Mouse (Mus musculus) hindbrain, embryonic 15.5 days (tissue): ENCODE results near the gene Pcca. TPM values are rescaled to one million over a fixed set of nuclear protein-coding genes. Genes with fewer than 3 reads are reported as not detected.

Experiments
- ATAC-seq: fragments of 200-750 bp; cut with Nextera tagmentation; 2 replicates; pipeline ENCODE4 v1.8.0; 2017; ENCODE audit warnings: low read depth, moderate number of reproducible peaks, moderate TSS enrichment; ENCODE audit not compliant: low FRiP score
- H3K27ac ChIP-seq: fragments of 300-500 bp; sonication (generic); replicated peaks from 2 replicates; pipeline ENCODE4 v1.5.1; 2015; ENCODE audit warnings: mild to moderate bottlenecking, inconsistent platforms
- H3K27me3 ChIP-seq: fragments of 300-500 bp; sonication (generic); 2 replicates; pipeline ENCODE4 v1.6.1; 2015; ENCODE audit warnings: control low read depth, inconsistent platforms
- H3K36me3 ChIP-seq: fragments of 300-500 bp; sonication (generic); 2 replicates; pipeline ENCODE4 v1.6.1; 2015; ENCODE audit warnings: control low read depth, inconsistent platforms
- H3K4me1 ChIP-seq: fragments of 300-500 bp; sonication (generic); replicated peaks from 2 replicates; pipeline ENCODE4 v1.6.1; 2015; ENCODE audit warnings: control low read depth, inconsistent platforms
- H3K4me2 ChIP-seq: fragments of 300-500 bp; sonication (generic); 2 replicates; pipeline ENCODE4 v1.6.1; 2015; ENCODE audit warnings: moderate library complexity, mild to moderate bottlenecking, inconsistent platforms
- H3K4me3 ChIP-seq: fragments of 300-500 bp; sonication (generic); 2 replicates; pipeline ENCODE4 v1.5.1; 2015; ENCODE audit warnings: mild to moderate bottlenecking, inconsistent platforms
- H3K9ac ChIP-seq: fragments of 300-500 bp; sonication (generic); 2 replicates; pipeline ENCODE4 v1.6.1; 2015; ENCODE audit warnings: inconsistent platforms
- H3K9me3 ChIP-seq: fragments of 300-500 bp; sonication (generic); 2 replicates; pipeline ENCODE4 v1.6.1; 2016; ENCODE audit warnings: control low read depth, inconsistent platforms
- WGBS: fragments of 180-500 bp; shearing (Covaris S2); methylation state at CpG from one replicate; pipeline ENCODE4 v1.1.7; 2015; 5-methylcytosine and 5-hydroxymethylcytosine counted together
- polyA plus RNA-seq: library from polyadenylated mRNA; unstranded; fragments of >200 nt; fragmentation: Nextera tagmentation; extraction: Ambion mirVana; gene quantifications from 2 replicates; pipeline ENCODE4 v1.2.1, GENCODE M21; 2015

Gene Pcca
- polyA plus RNA-seq, 1 experiment from 2014 or later: 29.0 TPM

DNA sequence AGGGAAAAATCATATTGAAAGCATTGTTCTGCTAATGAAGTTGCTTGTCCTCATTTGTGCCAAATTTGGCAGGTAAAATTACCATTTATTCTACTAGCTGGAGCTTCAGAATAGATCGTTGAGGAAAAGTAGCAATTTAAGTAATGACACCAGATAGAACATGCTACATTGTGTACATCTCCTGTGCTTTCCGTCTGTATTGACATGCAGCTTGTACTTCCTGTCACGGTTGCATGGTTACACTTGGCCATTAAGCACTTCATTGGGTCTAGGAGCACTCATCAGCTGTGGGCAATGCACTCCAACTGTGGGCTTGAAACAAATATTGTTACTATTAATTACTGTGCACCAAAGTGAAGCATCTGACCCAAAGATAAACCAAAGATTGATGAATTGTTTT lies 225.8 kb downstream of the Pcca start:
- Histone ChIP-seq H3K36me3 (no peaks in the 10 kb centered on the region), H3K4me1 (no peaks in the 10 kb centered on the region; the same call in 1 of the 2 replicates), H3K27me3 (no peaks in the 10 kb centered on the region), H3K4me3 (no peak overlapping the region), H3K4me2 (no peak overlapping the region), H3K9ac (no peak overlapping the region), H3K9me3 (no peaks in the 10 kb centered on the region), H3K27ac (no peak overlapping the region)
- no peak for ATAC-seq
- WGBS: 51% methylated on average over 3 of the region's 3 CpGs

DNA sequence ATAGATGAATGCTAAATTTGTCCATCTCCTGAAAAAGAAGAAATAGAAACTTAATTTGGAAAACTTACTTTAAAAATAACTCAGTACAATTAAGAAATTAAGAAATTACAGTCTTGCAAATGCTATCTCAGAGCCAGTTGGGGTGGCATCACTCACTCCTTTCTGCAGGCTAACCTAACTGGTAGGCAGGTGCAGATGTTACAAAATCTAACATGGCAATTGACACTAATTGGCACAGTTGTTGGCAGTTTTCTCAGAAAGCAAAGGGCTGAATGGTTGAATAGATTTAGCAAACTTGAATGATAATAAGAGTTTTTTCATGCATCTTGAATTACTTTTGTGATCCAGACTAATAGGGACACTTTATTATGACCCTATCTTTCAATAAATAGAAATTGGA lies 226.7 kb downstream of the Pcca start:
- no peaks in the 10 kb centered on the region; the same call in 1 of the 2 replicates for H3K4me1 ChIP-seq
- no peak overlapping the region for H3K4me3 ChIP-seq
- no peak overlapping the region for H3K9ac ChIP-seq
- no peaks in the 10 kb centered on the region for H3K36me3 ChIP-seq
- no peak overlapping the region for H3K27ac ChIP-seq
- H3K9me3 ChIP-seq: no peaks in the 10 kb centered on the region
- no peaks in the 10 kb centered on the region for H3K27me3 ChIP-seq
- H3K4me2 ChIP-seq: no peak overlapping the region
- no peak for ATAC-seq

DNA sequence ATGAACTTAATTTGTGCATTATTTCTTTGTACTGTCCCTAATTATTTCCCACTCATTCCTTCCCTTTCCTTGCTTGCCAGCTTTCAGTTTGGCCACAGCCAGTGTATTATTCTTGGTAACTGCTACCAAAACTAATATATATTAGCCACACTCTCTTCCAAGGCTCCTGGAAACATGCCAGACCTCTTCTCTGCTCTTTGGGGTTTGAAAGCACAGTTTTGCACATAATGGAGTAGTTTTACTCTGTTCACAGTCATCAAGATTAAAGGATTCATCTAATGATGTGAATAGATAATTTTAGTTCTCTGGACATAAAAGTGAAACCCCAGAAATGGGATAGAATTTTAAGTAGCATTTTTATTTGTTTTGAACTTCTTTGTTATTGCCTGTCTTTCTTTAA lies 228.5 kb downstream of the Pcca start:
- no peak overlapping the region for H3K4me2 ChIP-seq
- no peak overlapping the region for H3K27ac ChIP-seq
- no peaks in the 10 kb centered on the region for H3K27me3 ChIP-seq
- no peaks in the 10 kb centered on the region for H3K9me3 ChIP-seq
- no peak for ATAC-seq
- H3K9ac ChIP-seq: no peak overlapping the region
- H3K4me1 ChIP-seq: no peaks in the 10 kb centered on the region; the same call in 1 of the 2 replicates
- no peaks in the 10 kb centered on the region for H3K36me3 ChIP-seq
- no peak overlapping the region for H3K4me3 ChIP-seq

- ATAC-seq: no peak
- WGBS: 62% methylated on average over 2 of the region's 2 CpGs
- no peak overlapping the region for H3K9ac ChIP-seq
- H3K4me1 ChIP-seq: no peaks in the 10 kb centered on the region; the same call in 1 of the 2 replicates
- no peaks in the 10 kb centered on the region for H3K36me3 ChIP-seq
- no peaks in the 10 kb centered on the region for H3K9me3 ChIP-seq
- no peak overlapping the region for H3K27ac ChIP-seq
- no peaks in the 10 kb centered on the region for H3K27me3 ChIP-seq
- no peak overlapping the region for H3K4me2 ChIP-seq
- H3K4me3 ChIP-seq: no peak overlapping the region
Observed at GRCm38 (mm10) chr14:122765951-122766350, 231.8 kb downstream of the Pcca start.

- Histone ChIP-seq H3K4me2 (no peak overlapping the region), H3K27ac (no peak overlapping the region), H3K9me3 (no peaks in the 10 kb centered on the region), H3K9ac (no peak overlapping the region), H3K27me3 (no peaks in the 10 kb centered on the region), H3K36me3 (no peaks in the 10 kb centered on the region), H3K4me1 (no peaks in the 10 kb centered on the region; the same call in 1 of the 2 replicates), H3K4me3 (no peak overlapping the region)
- 94% methylated on average over 5 of the region's 5 CpGs for WGBS
- ATAC-seq: no peak
Observed at GRCm38 (mm10) chr14:122766448-122766847, 232.3 kb downstream of the Pcca start.

DNA sequence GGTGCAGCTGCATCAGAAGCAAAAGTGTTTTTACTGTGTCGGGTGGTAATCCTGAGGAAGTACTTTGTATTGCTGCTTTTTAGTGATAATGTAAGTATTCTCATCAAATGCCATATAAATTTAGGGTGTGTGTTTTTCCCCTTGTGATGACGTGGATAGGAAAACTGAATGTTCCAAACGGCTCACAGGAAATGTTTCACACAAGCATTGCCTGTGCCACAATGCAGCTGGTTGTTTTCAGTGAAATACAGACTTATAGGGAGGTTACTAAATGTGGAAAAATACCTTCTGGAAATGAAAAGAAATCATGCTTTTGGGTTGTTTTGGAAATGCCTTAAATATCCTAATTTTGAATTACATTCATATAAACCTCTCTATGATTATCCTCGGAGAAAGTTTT lies 250.6 kb downstream of the Pcca start:
- Histone ChIP-seq H3K9me3 (no peaks in the 10 kb centered on the region), H3K4me1 (no peaks in the 10 kb centered on the region), H3K36me3 (no peaks in the 10 kb centered on the region), H3K4me2 (no peak overlapping the region), H3K27ac (no peak overlapping the region), H3K9ac (no peak overlapping the region), H3K4me3 (no peak overlapping the region), H3K27me3 (no peaks in the 10 kb centered on the region)
- 79% methylated on average over 4 of the region's 4 CpGs for WGBS
- ATAC-seq: no peak

DNA sequence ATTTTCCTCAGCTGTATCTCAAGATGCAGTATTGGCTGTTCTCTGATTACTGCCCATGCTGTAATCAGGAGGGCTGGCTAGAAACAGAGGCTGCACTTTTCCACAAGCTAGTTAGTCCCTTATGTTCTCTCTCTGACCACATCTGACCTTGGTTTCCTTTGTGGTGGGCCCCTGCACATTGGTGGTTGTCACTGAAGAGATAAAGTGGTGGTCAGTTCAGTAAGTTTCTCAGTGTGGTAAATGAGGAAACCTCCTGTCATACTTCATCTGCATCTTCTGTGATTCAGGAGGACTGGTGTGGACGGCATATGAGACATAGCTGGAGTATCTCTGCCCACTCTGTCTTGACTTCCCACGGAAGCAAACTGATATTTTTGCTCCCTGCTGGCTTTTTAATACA lies 254.1 kb downstream of the Pcca start:
- Histone ChIP-seq H3K27ac (no peak overlapping the region), H3K4me1 (no peaks in the 10 kb centered on the region), H3K9ac (no peak overlapping the region), H3K36me3 (no peaks in the 10 kb centered on the region), H3K4me3 (no peak overlapping the region), H3K27me3 (no peaks in the 10 kb centered on the region), H3K4me2 (no peak overlapping the region), H3K9me3 (no peaks in the 10 kb centered on the region)
- ATAC-seq: no peak
- 80% methylated on average over 2 of the region's 2 CpGs for WGBS

DNA sequence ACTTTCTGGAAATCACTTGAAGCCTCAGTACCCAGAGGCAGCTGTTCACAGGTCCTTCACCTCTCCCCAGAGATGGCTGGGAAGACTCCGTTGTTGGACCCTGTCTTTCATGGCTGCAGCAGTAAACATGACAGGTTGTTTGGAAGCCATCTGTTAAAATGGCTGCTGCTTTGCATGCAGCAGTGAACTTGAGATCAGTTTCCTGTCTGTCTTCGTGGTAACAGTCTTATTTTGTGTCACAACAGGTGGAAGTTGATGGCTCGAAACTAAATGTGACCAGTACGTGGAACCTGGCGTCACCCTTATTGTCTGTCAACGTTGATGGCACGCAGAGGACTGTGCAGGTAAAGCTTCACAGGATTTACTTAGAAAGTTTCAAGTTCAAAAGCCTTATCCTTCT lies 256.0 kb downstream of the Pcca start:
- ATAC-seq: no peak
- H3K4me2 ChIP-seq: no peak overlapping the region
- H3K9me3 ChIP-seq: no peaks in the 10 kb centered on the region
- H3K27me3 ChIP-seq: no peaks in the 10 kb centered on the region
- WGBS: 77% methylated on average over 7 of the region's 7 CpGs
- no peak overlapping the region for H3K9ac ChIP-seq
- H3K4me1 ChIP-seq: no peaks in the 10 kb centered on the region
- no peak overlapping the region for H3K27ac ChIP-seq
- H3K36me3 ChIP-seq: no peaks in the 10 kb centered on the region
- H3K4me3 ChIP-seq: no peak overlapping the region

DNA sequence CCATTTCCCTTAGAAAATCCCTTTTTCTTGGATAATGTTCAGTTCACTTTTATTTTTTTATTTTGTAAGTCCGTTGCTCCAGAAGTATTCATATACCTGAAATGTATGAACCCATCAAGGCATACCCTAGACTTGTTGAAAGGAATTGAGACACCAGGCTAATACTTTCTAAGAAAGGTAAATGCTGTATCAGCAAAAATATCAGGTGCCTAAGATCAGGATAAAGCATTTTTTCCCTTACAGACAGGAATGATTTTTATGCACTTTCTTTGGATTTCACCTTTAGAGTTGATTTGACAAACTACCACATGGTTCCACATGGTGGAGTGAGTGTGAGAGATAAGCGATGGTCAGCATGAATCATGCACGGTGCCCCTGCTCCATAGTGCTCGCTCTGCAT lies 259.2 kb downstream of the Pcca start:
- no peak for ATAC-seq

DNA sequence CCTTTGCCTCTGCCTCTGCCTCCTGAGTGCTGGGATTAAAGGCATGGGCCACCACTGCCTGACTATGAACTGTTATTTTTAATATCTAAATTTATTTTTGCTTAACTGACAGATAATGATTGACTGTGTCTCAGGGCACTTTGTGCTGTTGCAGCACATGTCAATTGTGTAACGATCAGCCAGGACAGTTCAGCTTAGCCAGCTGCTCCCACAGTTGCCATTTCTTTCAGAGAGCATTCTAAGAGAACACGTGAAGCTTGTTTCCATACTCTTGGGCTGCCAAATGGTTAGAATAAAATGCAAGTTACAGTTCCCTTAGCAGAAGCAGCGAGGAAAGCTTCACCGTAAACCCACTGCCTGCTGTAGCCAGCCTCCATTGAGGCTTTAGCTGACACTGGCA lies 266.2 kb downstream of the Pcca start:
- no peak for ATAC-seq
- no peaks in the 10 kb centered on the region for H3K36me3 ChIP-seq
- no peak overlapping the region for H3K4me2 ChIP-seq
- H3K9me3 ChIP-seq: no peaks in the 10 kb centered on the region
- 68% methylated on average over 4 of the region's 4 CpGs for WGBS
- 0 out of 2 replicates have a peak, but pooled peaks cover 4% of the 10 kb centered on the region for H3K4me1 ChIP-seq
- no peaks in the 10 kb centered on the region for H3K27me3 ChIP-seq
- H3K4me3 ChIP-seq: no peak overlapping the region
- H3K9ac ChIP-seq: no peak overlapping the region
- H3K27ac ChIP-seq: no peak overlapping the region

More for the DNA sequence above, 259.2 kb downstream of the Pcca start:
- Histone ChIP-seq H3K4me1 (0 out of 2 replicates have a peak, but pooled peaks cover 3% of the 10 kb centered on the region), H3K36me3 (no peaks in the 10 kb centered on the region), H3K9me3 (no peaks in the 10 kb centered on the region), H3K9ac (no peak overlapping the region), H3K27ac (no peak overlapping the region), H3K27me3 (no peaks in the 10 kb centered on the region), H3K4me3 (no peak overlapping the region), H3K4me2 (no peak overlapping the region)
- WGBS: 88% methylated on average over 4 of the region's 4 CpGs

DNA sequence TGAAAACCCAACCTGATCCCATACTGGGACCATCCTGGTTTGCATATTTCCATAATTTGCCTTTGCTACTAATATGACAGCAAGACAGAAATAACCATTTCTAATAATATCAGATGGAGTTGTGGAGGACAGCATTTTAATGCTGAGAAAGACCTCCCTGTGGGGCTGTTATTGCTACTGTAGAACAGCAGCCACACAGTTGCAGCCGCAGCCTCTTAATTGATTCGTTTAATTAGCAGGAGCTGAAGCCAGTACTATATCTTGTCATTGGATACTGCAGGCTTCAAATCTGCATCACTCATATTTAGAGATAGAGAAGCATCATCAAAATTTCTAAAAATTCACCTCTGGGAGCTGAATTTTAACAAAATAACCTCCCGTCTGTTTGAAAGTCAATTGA lies 286.9 kb downstream of the Pcca start:
- Histone ChIP-seq H3K9ac (no peak overlapping the region), H3K4me1 (peaks cover 4% of the 10 kb centered on the region; the same call in 1 of the 2 replicates), H3K36me3 (no peaks in the 10 kb centered on the region), H3K27ac (no peak overlapping the region), H3K9me3 (no peaks in the 10 kb centered on the region), H3K4me3 (no peak overlapping the region), H3K27me3 (no peaks in the 10 kb centered on the region), H3K4me2 (no peak overlapping the region)
- 53% methylated on average over 3 of the region's 3 CpGs for WGBS
- no peak for ATAC-seq

- no peak overlapping the region for H3K9ac ChIP-seq
- ATAC-seq: no peak
- no peaks in the 10 kb centered on the region for H3K9me3 ChIP-seq
- no peak overlapping the region for H3K27ac ChIP-seq
- H3K36me3 ChIP-seq: no peaks in the 10 kb centered on the region
- H3K4me1 ChIP-seq: peaks cover 4% of the 10 kb centered on the region; the same call in 1 of the 2 replicates
- H3K4me2 ChIP-seq: no peak overlapping the region
- WGBS: 89% methylated on average over 2 of the region's 2 CpGs
- no peaks in the 10 kb centered on the region for H3K27me3 ChIP-seq
- H3K4me3 ChIP-seq: no peak overlapping the region
Observed at GRCm38 (mm10) chr14:122823791-122824190, 289.7 kb downstream of the Pcca start.

DNA sequence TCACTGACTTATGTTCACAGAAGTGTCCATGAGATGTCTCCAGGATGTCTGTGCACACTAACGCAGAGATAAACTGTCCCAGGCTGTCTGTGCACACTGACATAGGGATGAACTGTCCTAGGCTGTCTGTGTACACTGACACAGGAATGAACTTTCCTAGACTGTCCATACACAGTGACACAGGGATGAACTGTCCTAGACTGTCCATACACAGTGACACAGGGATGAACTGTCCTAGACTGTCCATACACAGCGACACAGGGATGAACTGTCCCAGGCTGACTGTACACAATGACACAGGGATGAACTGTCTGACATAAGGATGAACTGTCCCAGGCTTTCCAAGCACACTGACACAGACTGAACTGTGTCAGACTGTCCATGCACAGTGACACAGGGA lies 291.3 kb downstream of the Pcca start:
- no peak overlapping the region for H3K4me3 ChIP-seq
- no peak overlapping the region for H3K27ac ChIP-seq
- H3K27me3 ChIP-seq: no peaks in the 10 kb centered on the region
- H3K36me3 ChIP-seq: no peaks in the 10 kb centered on the region
- H3K4me2 ChIP-seq: no peak overlapping the region
- H3K9ac ChIP-seq: no peak overlapping the region
- H3K9me3 ChIP-seq: no peaks in the 10 kb centered on the region
- ATAC-seq: no peak; the same call in 1 of the 2 replicates
- 97% methylated on average over 2 of the region's 2 CpGs for WGBS
- H3K4me1 ChIP-seq: peaks cover 4% of the 10 kb centered on the region; the same call in 1 of the 2 replicates
